Mouse (Mus musculus) urinary bladder, postnatal 25 days (tissue): Measurements from ENCODE around the gene Cyp3a25.
"Not testable (repeated sequence)": the region's sequence is repeated elsewhere in the genome, so short reads cannot be mapped to it uniquely, and the experiment has no call there.

ENCODE experiments used
- DNase-seq: peaks from one replicate; pipeline ENCODE4 v3.0.0; 2022; ENCODE audit warnings: low spot score

Gene Cyp3a25

DNA sequence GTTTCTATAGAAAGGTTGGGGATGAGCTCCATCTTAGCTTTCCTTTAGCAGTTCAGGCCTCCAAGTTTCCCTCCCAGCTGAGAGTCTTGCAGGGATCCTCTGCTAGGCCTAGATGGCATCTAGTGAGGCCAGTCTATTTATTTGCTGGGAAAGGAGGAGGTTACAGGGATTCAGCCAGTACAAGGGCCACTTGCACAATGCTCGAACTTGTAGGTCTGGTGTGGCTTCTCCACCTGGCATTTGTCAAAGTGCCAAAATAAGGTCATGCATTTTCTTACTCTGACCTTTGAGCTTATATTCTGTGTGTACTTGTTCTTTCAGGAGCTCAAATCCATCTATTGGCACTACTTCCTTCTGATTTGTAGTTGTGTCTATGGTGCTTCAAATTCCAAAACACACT, at the start of gene Cyp3a25:
Gene Cyp3a25 (minus strand): TSS at position 110 of the 400 bp plus-strand sequence.
- DNase-seq: not testable (repeated sequence)

DNA sequence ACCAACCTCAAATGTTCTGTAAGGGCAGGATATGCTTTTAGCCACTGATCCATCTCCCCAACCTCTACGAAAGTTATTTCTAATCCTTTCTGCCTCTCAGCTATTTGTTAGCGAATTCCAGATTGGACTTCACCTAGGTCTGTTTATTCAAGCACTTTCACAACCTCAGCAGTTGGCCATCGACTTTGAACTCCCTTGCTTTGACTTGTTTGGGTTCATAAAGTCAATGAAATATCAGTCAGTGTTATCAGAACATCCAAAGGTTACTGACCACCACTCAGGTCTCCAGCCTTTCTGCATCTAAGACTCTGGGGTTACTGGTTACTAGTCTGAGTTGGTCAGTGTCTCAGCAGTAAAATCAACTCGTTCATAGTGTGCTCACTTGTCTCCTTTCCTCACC, 11.7 kb upstream of the Cyp3a25 start:
- no peak for DNase-seq

DNA sequence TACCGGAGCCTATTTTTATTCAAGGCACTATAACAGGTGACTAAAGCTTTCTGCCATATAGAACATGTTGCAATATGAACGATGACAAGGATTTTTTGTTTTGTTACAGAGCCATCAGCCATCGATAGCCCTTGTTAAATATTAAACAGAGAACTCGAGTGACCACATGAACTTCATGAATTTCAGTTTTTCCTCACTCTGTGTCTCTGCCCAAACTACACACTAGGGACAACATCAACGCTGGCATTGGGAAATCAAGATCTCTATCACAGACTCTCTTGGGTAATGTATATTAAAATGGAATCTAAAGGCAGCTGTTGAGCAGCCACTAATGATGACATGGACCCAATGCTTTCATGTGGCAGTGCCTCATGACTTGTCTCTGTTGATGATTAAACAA, 8.9 kb upstream of the Cyp3a25 start:
- no peak for DNase-seq

DNA sequence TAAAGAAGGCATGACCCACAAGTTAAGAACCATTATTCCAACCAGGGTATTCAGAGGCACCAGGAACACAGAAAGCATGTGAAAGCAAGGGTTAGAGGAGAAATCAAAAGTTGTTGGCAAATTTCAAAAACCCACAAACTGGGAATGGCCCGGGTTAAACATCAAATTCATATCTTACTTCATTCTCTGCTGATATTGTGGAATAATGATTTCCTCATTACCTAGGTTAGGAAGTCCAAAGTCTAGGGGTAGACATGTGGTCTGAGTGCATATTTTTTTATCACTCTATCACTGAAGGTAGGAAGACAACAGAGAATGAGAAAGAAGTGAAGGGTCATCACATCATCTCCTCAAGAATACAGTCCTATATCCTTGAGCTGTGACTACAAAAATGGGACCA, 1.8 kb upstream of the Cyp3a25 start:
- DNase-seq: no peak

DNA sequence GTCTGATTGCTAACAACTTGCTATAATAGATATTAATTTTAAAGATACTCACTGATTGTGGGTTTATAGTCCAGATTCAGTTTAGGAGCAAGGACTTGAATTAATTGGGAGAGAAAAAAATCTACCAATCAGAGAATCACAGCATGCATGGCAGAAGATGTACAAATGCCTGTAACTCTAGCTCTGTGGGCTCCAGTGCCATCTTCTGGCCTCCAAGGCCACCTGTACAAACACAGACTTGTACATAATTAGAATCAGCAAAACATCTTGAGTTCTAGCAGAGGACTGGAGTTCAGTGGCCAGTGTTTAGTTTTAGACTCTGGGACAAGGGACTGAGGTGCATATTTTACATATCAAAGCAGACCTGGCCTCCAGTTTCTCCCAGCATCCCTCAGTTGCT, 42.3 kb downstream of the Cyp3a25 start:
- no peak for DNase-seq
